Mouse (Mus musculus): Measurements from ENCODE around the gene Nalcn. TPM values are rescaled to one million over a fixed set of nuclear protein-coding genes. Genes with fewer than 3 reads are reported as not detected.

Gene Nalcn
- polyA plus RNA-seq, 1 experiment from 2014 or later = 2.3 TPM

Other genes with a start within 250 kb of the Nalcn start
- gene Itgbl1, start 32.8 kb upstream of the Nalcn start, polyA plus RNA-seq (2014; fragmentation: Nextera tagmentation; extraction: Ambion mirVana) = 0.65 and 0.68 TPM in 2 replicates

All from neural tube, embryonic 11.5 days (tissue).